Mouse (Mus musculus): ENCODE data around the gene Hs2st1.

- TF ChIP-seq CTCF (IDR thresholded peaks at IDR 0.05; ENCODE audit: insufficient read depth, low read depth, low read length) (no peak), POLR2A (IDR thresholded peaks at IDR 0.05; ENCODE audit: insufficient read depth, low read depth, low read length) (no peak)
Observed at GRCm38 (mm10) chr3:144603558-144603957, 33.6 kb upstream of the Hs2st1 start.

Measured in olfactory bulb, adult 2 months (tissue).